Mouse (Mus musculus) erythroid progenitor cell, adult 5-6 weeks (primary cell): ENCODE data around the gene Arhgdig. TPM values are rescaled to one million over a fixed set of nuclear protein-coding genes. Genes with fewer than 3 reads are reported as not detected.
"Not testable (repeated sequence)": the region's sequence is repeated elsewhere in the genome, so short reads cannot be mapped to it uniquely, and the experiment has no call there.

Experiments
- ATAC-seq: replicated peaks from 2 replicates; pipeline ENCODE4 v1.8.0; 2016; ENCODE audit warnings: moderate number of reproducible peaks, mild to moderate bottlenecking, moderate TSS enrichment, inconsistent platforms; ENCODE audit not compliant: poor library complexity, low FRiP score, severe bottlenecking
- total RNA-seq, 2 experiments: library from RNA; stranded (forward) in 1 of 2; stranded (reverse) in 1 of 2; fragments of 150-400 nt in 1 of 2; fragments of 186-747, 209-891 nt in 1 of 2; gene quantifications; 2 replicates each; pipeline versions ENCODE4 v1.2.3 to v1.2.4; 2015 to 2017; ENCODE audit warnings: low replicate concordance in 2 of 2

Arhgdig gene
- total RNA-seq, 2 experiments from 2014 or later, result not detected

- no peak for ATAC-seq
Observed at GRCm38 (mm10) chr17:26212241-26212640, 4.7 kb upstream of the Arhgdig start.

GRCm38 (mm10) chr17:26206392-26206791, 1.2 kb downstream of the Arhgdig start:
- no peak for ATAC-seq

DNA sequence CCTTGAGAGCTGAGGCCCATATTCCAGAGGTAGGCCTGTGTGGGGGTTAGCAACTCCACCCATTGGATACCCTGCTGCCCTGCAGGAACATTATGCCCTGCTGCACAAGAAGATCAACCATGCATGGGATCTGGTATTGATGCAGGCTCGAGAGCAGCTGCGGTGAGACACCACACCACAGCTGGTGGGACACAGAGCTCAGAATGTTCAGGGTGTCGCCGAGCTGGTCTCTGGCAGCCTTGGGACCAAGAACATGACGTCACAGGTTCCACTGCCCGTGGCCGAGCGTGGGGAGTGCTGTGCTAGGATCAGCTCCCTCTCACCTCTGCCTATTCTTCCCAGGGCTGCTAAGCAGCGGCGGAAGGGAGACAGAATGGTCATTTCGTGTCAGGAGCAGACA, 2.8 kb downstream of the Arhgdig start:
- ATAC-seq, result no peak

- ATAC-seq, result no peak
Observed at GRCm38 (mm10) chr17:26203321-26203811, 4.2 kb downstream of the Arhgdig start.

DNA sequence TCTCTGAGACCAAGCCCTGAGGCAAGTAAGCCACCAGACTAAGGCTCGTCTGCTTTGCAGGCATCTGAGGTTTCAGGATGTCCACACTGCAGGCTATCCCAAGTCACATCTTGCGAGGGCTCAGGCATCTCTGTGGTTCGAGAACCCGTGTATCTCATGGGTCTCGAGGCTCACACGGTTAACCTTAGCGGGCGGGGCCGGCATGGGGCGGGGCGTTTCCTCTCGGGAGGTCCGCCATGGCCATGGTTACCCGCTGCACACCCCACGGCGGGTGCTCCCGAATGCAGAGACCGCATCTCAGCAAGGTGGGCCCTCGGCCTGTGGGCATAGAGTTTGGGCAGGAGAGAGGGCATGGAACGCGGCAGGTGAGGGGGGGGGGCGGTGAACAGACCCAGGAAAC, 4.8 kb downstream of the Arhgdig start, which contains the start of gene Rgs11:
TSS of gene Rgs11 (plus strand) at position 215 of the 400 bp plus-strand sequence.
- ATAC-seq, result 0 out of 2 replicates have a peak, but pooled peaks have one; percentile 35

DNA sequence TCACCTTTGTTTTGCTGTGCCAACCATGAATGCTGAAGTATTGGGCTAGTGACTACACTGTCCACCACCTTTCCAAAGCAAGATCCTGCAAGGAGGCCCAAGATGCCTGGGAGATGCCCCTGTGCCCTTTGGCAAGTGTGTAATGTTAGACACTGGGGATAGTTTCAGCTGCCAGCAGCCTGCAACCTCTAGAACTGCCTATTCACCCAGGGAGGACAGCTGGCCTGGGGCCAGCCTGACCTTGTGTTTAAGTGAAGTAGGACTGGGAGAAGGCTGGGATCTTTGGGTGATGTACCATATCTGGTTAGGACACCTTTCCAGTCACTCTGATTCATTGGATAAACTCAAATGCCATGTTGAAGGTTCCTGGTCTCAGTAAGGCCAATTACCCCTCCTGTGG, 5.6 kb downstream of the Arhgdig start:
- ATAC-seq, result no peak

DNA sequence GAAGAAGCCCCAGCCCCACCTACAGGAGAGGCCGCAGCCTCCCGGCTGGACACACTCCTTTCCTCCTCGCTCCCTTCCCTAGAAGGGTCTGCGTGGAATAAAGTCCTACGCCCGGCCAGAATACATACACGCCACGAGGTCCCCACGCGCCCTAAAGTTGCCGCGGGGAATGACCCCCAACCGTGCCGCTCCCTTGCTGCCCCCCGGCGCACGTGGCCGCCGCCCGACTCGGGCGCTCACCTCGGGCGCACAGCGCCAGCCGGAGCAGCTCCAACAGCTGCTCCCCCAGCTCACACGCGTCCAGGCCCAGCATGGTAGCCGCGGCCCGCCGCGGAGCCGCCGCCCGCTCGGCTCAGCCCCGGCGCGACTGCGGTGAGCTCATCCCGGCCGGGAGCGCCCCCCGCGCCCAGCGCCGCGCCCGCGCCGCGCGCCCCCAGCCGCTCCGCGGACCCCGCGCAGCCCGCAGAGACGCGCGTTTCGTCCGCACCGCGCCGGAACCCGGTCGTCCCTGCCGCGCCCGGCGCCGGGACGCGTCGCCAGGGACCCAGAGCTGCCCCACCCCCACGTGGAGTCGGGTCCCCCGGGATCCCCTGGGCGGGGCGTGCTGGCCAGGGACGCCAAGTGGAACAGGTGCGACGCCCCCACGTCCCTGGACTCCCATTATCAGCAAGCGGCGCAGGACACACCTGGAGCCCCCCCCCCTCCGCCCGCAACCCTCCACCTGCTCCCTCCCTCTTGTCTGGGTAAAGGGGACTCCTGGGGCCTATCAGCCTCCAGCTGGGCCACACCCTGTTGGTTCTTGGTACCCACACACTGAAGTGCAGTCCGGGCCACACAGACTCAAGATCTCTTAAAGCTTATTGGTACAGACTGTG, 6.5 kb downstream of the Arhgdig start:
- no peak for ATAC-seq

DNA sequence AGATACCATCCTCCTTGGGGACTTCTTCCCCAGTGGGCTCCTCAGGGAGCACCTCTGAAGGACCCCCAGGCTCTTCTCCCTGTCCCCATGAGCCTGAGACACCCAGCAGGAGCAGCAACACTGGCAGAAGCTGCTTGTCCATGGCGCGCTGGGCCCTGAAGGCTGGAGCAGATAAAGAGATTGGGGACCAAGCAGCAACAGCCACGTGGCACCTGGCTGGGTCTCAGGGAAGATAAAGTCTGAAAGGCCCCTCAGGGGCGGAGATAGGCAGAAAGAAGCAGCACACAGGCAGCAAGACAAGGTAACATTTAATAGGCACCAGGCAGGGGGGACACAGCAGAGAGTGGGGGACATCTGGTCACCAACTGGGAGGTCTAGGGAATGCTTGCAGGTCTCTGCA, 8.7 kb downstream of the Arhgdig start, which contains the start of gene Pdia2:
TSS of gene Pdia2 (minus strand) at position 196 of the 400 bp plus-strand sequence.
- ATAC-seq, result peak; percentile 32; the same call in 1 of the 2 replicates

GRCm38 (mm10) chr17:26192481-26193190, 14.9 kb downstream of the Arhgdig start:
- ATAC-seq, result no peak

DNA sequence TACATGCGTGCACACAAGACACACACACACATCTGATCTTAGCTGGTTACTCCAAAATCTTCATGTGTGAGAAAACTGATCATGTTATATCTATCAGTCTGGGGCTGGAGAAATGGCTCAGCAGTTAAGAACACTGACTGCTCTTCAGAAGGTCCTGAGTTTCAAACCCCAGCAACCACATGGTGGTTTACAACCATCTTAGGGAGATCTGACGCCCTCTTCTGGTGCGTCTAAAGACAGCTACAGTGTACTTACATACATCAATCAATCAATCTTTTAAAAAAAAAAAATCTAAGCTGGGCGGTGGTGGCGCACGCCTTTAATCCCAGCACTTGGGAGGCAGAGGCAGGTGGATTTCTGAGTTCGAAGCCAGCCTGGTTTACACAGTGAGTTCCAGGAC, 16.1 kb downstream of the Arhgdig start:
- not testable (repeated sequence) for ATAC-seq

- no peak for ATAC-seq
Observed at GRCm38 (mm10) chr17:26188091-26188805, 19.3 kb downstream of the Arhgdig start.

GRCm38 (mm10) chr17:26187592-26187991, 20.0 kb downstream of the Arhgdig start:
- ATAC-seq, result no peak

- no peak for ATAC-seq
Observed at GRCm38 (mm10) chr17:26181179-26181578, 26.4 kb downstream of the Arhgdig start.

DNA sequence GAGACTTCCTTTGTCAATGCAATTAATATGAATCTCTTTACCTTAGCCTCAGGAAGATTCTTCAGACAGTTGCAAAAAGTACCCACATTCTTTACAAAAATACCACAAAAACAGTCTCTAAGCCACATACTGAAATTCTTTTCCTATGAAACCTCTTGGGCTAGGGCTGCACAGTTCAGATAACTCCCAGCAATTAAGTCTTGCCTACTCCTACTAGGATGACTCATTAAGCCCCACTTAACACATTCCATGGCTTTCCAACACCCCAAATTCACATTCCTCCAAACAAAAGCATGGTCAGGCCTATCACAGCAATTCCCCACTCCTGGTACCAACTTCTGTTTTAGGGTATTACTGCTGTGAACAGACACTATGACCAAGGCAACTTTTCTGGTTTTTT, 29.0 kb downstream of the Arhgdig start:
- ATAC-seq, result no peak

DNA sequence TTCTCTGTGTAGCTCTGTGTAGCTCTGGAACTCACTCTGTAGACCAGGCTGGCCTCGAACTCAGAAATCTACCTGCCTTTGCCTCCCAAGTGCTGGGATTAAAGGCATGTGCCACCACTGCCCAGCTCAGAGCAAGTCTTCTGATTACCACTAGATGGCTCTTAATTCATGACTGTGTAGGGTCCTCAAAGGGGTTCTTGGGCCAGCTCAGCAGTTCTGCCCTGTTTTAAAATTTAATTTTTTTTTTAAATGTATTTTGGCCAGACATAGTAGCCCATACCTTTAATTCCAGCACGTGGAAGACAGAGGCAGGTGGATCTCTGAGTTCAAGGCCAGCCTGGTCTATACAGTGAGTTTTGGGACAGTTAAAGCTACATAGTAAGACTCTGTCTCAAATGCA, 32.3 kb downstream of the Arhgdig start:
- not testable (repeated sequence) for ATAC-seq

GRCm38 (mm10) chr17:26168039-26168438, 39.5 kb downstream of the Arhgdig start:
- no peak for ATAC-seq

GRCm38 (mm10) chr17:26162736-26163135, 44.9 kb downstream of the Arhgdig start:
- no peak for ATAC-seq

GRCm38 (mm10) chr17:26151886-26152630, 55.5 kb downstream of the Arhgdig start:
- no peak for ATAC-seq
